ENCODE assay signal across 16 mouse cellular contexts in the genomic region with DNA sequence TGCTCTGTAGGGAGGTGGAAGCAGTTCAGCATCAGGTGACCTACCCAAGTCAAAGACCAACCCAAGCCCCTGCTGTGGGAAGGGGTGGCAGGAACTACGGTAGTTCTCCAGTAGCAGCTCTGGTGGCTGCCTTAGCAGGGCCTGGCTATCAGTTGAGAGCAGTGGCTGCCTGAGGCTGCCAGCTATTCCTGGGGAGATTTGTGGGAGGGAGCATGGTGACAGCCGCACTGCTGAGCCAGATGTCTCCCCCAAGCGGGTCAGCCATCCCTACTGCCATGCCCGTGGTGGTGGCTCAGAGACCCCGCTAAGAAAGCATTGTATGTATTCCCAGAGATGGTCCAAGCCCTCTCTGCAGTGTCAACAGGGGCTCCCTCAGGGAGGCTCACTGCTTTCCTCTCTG.
"Had no signal": no experiment of that assay in that cellular context is flagged by ENCODE, and none has a peak within 500 bp of the region (broad histone marks: within the 10 kb centered on the region; RNA-seq: fewer than 3 reads in every experiment).

No protein-coding gene starts in this region.

- H3K27ac ChIP-seq: kidney, postnatal 0 days; limb, embryonic 10.5 days; macrophage; midbrain, embryonic 13.5 days; neural tube, embryonic 15.5 days; stomach, postnatal 0 days had no signal

- H3K4me1 ChIP-seq: limb, embryonic 10.5 days; neural tube, embryonic 15.5 days had no signal

- H3K4me2 ChIP-seq: midbrain, embryonic 13.5 days; neural tube, embryonic 15.5 days had no signal

- DNase-seq: kidney, adult 11 months; kidney, adult 9 months; kidney, postnatal 36 days; lung, adult 2 months; right cerebral cortex, adult 18-20 months; right cerebral cortex, postnatal 25 days; thymus, postnatal 4 days had no signal

- H3K9me3 ChIP-seq: limb, embryonic 10.5 days; megakaryocyte, embryonic 14.5 days; midbrain, embryonic 13.5 days; neural tube, embryonic 15.5 days had no signal

- ATAC-seq: lung, postnatal 0 days; midbrain, embryonic 13.5 days had no signal

- H3K9ac ChIP-seq: midbrain, embryonic 13.5 days; neural tube, embryonic 15.5 days had no signal

- H3K4me3 ChIP-seq: limb, embryonic 10.5 days; megakaryocyte, embryonic 14.5 days; midbrain, embryonic 13.5 days; myocyte; neural tube, embryonic 15.5 days had no signal

- H3K27me3 ChIP-seq: megakaryocyte, embryonic 14.5 days; midbrain, embryonic 13.5 days; neural tube, embryonic 15.5 days had no signal
